Mouse (Mus musculus) forebrain, embryonic 15.5 days (tissue): Measurements from ENCODE around the gene Olfr1106. TPM values are rescaled to one million over a fixed set of nuclear protein-coding genes. Genes with fewer than 3 reads are reported as not detected.

ENCODE experiments used
- ATAC-seq: fragments of 200-750 bp; cut with Nextera tagmentation; replicated peaks from 2 replicates; pipeline ENCODE4 v1.8.0; 2017; ENCODE audit warnings: mild to moderate bottlenecking, moderate TSS enrichment, moderate library complexity
- H3K27ac ChIP-seq: fragments of 300-500 bp; sonication (generic); replicated peaks from 2 replicates; pipeline ENCODE4 v1.5.1; 2015; ENCODE audit warnings: mild to moderate bottlenecking, inconsistent platforms
- H3K27me3 ChIP-seq: fragments of 300-500 bp; sonication (generic); 2 replicates; pipeline ENCODE4 v1.6.1; 2015; ENCODE audit warnings: inconsistent platforms
- H3K36me3 ChIP-seq: fragments of 300-500 bp; sonication (generic); 2 replicates; pipeline ENCODE4 v1.6.1; 2015; ENCODE audit warnings: mild to moderate bottlenecking, inconsistent platforms
- H3K4me1 ChIP-seq: fragments of 300-500 bp; sonication (generic); 2 replicates; pipeline ENCODE4 v1.6.1; 2015; ENCODE audit warnings: inconsistent platforms
- H3K4me2 ChIP-seq: fragments of 300-500 bp; sonication (generic); replicated peaks from 2 replicates; pipeline ENCODE4 v1.6.1; 2015; ENCODE audit warnings: mild to moderate bottlenecking, inconsistent platforms
- H3K4me3 ChIP-seq: fragments of 300-500 bp; sonication (generic); 2 replicates; pipeline ENCODE4 v1.5.1; 2015; ENCODE audit warnings: mild to moderate bottlenecking, inconsistent platforms
- H3K9ac ChIP-seq: fragments of 300-500 bp; sonication (generic); replicated peaks from 2 replicates; pipeline ENCODE4 v1.6.1; 2015; ENCODE audit warnings: mild to moderate bottlenecking, inconsistent platforms
- H3K9me3 ChIP-seq: fragments of 300-500 bp; sonication (generic); 2 replicates; pipeline ENCODE4 v1.6.1; 2016; ENCODE audit warnings: inconsistent platforms
- WGBS: fragments of 180-500 bp; shearing (Covaris S2); methylation state at CpG from one replicate; pipeline ENCODE4 v1.1.7; 2015; ENCODE audit warnings: mixed read lengths; 5-methylcytosine and 5-hydroxymethylcytosine counted together
- polyA plus RNA-seq: library from polyadenylated mRNA; unstranded; fragments of >200 nt; fragmentation: Nextera tagmentation; extraction: Ambion mirVana; gene quantifications from 2 replicates; pipeline ENCODE4 v1.2.1, GENCODE M21; 2015

The Olfr1106 gene
- not detected in 2 replicates for polyA plus RNA-seq

DNA sequence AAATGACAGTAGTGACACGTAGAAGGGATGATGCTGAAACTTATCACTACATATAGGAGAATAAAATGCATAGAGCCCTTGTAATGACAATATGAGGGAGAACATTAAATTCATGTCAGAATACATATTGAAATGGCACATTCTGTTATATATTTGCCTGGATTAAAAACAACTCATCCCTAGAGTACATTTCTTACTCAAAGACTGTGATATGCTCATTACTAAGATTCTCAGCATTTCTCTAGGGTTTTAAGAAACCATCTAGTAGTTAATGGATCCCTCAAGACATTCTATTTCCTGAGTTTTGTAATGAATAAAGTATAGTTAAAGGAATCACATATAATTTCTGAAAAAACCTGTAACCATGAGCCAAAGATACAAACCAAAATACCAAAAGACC is at the start of gene Olfr1106:
Gene Olfr1106, minus strand, starts transcription at position 101 of the 400 bp plus-strand sequence.
- no peak within 1 kb of the TSS for H3K27ac ChIP-seq
- H3K36me3 ChIP-seq = no peaks in the 10 kb centered on the region
- no peaks in the 10 kb centered on the region for H3K27me3 ChIP-seq
- WGBS = 66% methylated on average over 1 of the region's 1 CpGs
- no peak within 1 kb of the TSS for H3K4me2 ChIP-seq
- ATAC-seq = no peak
- H3K9ac ChIP-seq = no peak within 1 kb of the TSS
- no peaks in the 10 kb centered on the region for H3K4me1 ChIP-seq
- no peaks in the 10 kb centered on the region for H3K9me3 ChIP-seq
- H3K4me3 ChIP-seq = no peak within 1 kb of the TSS

DNA sequence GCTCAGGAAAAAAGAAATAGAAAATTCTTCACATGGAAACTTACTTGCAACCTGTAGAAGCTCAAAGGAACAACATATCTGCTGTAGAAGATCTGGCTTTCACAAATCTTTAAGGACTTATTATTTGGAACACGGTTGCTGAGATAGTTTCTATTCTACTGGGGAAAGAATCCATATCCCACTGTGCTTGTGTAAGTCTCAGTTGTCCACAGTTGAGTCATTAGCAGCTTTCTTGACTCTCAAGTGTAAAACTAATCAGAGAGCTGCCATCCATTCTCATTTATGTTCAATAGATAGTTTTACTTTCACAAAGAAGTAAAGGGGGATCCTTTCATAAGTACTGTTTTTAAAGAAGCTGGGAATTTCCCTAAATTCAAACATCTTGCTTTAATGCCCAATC is 43.8 kb upstream of the Olfr1106 start, which contains the start of gene Olfr1109:
Gene Olfr1109, minus strand, starts transcription at position 101 of the 400 bp plus-strand sequence.
- Histone ChIP-seq H3K4me2 (no peak within 1 kb of the TSS), H3K27ac (no peak within 1 kb of the TSS), H3K27me3 (no peaks in the 10 kb centered on the region), H3K9ac (no peak within 1 kb of the TSS), H3K4me1 (no peaks in the 10 kb centered on the region), H3K36me3 (no peaks in the 10 kb centered on the region), H3K4me3 (no peak within 1 kb of the TSS), H3K9me3 (no peaks in the 10 kb centered on the region)
- no peak for ATAC-seq
- WGBS = 33% methylated on average over 1 of the region's 1 CpGs

DNA sequence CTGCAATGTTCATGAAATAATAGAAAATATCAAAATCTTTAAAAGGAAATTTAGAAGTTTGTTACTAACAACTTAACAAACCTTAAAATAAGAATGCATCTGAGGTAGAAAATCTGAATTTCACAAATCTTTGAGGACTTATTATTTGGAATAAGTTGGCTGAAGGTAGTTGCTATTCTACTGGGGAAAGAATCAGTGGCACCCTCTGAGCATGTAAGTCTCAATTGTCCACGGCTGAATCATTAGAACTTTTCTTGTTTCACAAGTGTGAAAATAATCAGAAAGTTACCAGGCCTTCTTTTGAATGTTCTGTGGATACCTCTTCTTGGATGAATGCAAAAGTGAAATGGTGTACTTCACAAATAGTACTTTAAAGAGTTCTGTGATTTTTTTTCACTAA is 23.6 kb upstream of the Olfr1106 start, which contains the start of gene Olfr1107:
Gene Olfr1107, minus strand, starts transcription at position 101 of the 400 bp plus-strand sequence.
- Histone ChIP-seq H3K4me1 (no peaks in the 10 kb centered on the region), H3K4me2 (no peak within 1 kb of the TSS), H3K27me3 (no peaks in the 10 kb centered on the region), H3K27ac (no peak within 1 kb of the TSS), H3K4me3 (no peak within 1 kb of the TSS), H3K36me3 (no peaks in the 10 kb centered on the region), H3K9ac (no peak within 1 kb of the TSS), H3K9me3 (no peaks in the 10 kb centered on the region)
- no peak for ATAC-seq
- WGBS = 86% methylated on average over 1 of the region's 1 CpGs

DNA sequence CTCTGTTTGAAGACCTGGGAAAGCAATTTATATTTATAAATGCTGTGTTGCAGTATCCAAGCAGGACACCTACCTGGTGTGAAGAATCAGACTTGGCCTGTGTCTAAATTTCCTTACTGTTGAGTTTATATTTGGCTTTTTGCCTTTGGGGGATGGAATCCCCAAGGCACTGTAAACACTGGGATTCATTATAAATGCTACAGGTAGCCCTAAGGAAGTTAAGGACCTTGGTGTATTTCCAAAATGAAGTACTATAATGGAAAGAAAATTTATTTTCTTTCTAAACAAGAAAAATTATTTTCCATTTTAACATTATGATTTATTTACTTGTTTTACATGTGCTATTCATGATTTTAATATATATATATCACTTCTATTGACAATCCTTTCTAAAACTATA is 15.6 kb downstream of the Olfr1106 start, which contains the start of gene Olfr1105:
Gene Olfr1105, minus strand, starts transcription at position 101 of the 400 bp plus-strand sequence.
- no peaks in the 10 kb centered on the region for H3K9me3 ChIP-seq
- no peak within 1 kb of the TSS for H3K9ac ChIP-seq
- no peak within 1 kb of the TSS for H3K4me2 ChIP-seq
- no peaks in the 10 kb centered on the region for H3K36me3 ChIP-seq
- H3K27me3 ChIP-seq = no peaks in the 10 kb centered on the region
- no peak for ATAC-seq
- no peak within 1 kb of the TSS for H3K27ac ChIP-seq
- no peak within 1 kb of the TSS for H3K4me3 ChIP-seq
- H3K4me1 ChIP-seq = no peaks in the 10 kb centered on the region

DNA sequence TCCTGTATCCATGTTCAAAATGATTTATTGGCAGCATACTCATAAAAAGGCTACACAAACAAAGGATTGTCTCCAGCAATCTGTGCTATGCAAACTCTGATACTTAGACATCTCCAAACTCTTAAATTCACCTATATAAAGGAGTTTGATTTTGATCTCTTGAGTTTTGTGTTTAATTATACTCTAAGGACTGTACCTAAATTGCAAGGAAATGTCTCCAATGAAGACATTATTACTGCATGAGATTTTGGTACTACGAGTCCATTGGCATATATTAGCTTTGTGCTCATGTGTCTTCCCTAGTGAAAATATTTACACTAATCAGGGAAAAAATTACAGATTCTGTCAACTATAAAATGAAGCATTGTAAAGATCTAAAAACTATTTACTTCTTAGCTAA is 25.1 kb downstream of the Olfr1106 start, which contains the start of gene Olfr1104:
Gene Olfr1104, minus strand, starts transcription at position 101 of the 400 bp plus-strand sequence.
- WGBS = 91% methylated on average over 1 of the region's 1 CpGs
- no peak within 1 kb of the TSS for H3K27ac ChIP-seq
- no peaks in the 10 kb centered on the region for H3K36me3 ChIP-seq
- no peaks in the 10 kb centered on the region for H3K4me1 ChIP-seq
- no peak for ATAC-seq
- no peaks in the 10 kb centered on the region for H3K9me3 ChIP-seq
- no peaks in the 10 kb centered on the region for H3K27me3 ChIP-seq
- H3K9ac ChIP-seq = no peak within 1 kb of the TSS
- H3K4me2 ChIP-seq = no peak within 1 kb of the TSS
- H3K4me3 ChIP-seq = no peak within 1 kb of the TSS

DNA sequence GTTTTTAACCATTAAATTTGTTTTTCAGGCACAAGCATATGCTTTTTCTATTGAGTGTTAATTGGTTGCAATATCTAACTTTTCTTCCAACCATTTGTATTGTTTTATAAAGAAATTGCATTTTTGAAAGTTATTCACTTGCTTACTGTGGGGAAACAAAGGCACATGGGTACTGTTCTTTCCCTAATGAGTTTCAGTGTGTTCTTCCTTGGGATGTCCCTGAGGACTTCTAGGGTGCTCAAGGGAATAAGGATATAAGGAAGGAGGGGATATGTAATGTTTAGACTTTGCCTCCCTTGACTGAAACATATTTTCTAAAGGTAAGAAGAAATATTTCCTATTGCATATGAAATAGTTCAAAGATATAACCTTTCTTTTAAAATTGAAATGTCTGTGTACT is 54.0 kb downstream of the Olfr1106 start, which contains the start of gene Olfr1102:
Gene Olfr1102, plus strand, starts transcription at position 301 of the 400 bp plus-strand sequence.
- Histone ChIP-seq H3K9ac (no peak within 1 kb of the TSS), H3K27ac (no peak within 1 kb of the TSS), H3K36me3 (no peaks in the 10 kb centered on the region), H3K4me2 (no peak within 1 kb of the TSS), H3K4me3 (no peak within 1 kb of the TSS), H3K9me3 (no peaks in the 10 kb centered on the region), H3K4me1 (no peaks in the 10 kb centered on the region), H3K27me3 (no peaks in the 10 kb centered on the region)
- no peak for ATAC-seq

Other genes starting within 250 kb of the Olfr1106 start
- not detected in 2 replicates for gene Olfr141, start 242.3 kb downstream of the Olfr1106 start, polyA plus RNA-seq
- gene Olfr1094, start 227.6 kb downstream of the Olfr1106 start, polyA plus RNA-seq = not detected in 2 replicates
- gene Olfr1095, start 200.6 kb downstream of the Olfr1106 start, polyA plus RNA-seq = not detected in 2 replicates
- not detected in 2 replicates for gene Gm13723, start 177.5 kb downstream of the Olfr1106 start, polyA plus RNA-seq
- gene Olfr1097, start 160.1 kb downstream of the Olfr1106 start, polyA plus RNA-seq = not detected in 2 replicates
- not detected in 2 replicates for gene Olfr1098, start 127.7 kb downstream of the Olfr1106 start, polyA plus RNA-seq
- gene Olfr1099, start 91.6 kb downstream of the Olfr1106 start, polyA plus RNA-seq = not detected in 2 replicates
- not detected in 2 replicates for gene Olfr1100, start 72.3 kb downstream of the Olfr1106 start, polyA plus RNA-seq
- not detected in 2 replicates for gene Olfr1101, start 61.1 kb downstream of the Olfr1106 start, polyA plus RNA-seq
- gene Olfr1102, start 53.9 kb downstream of the Olfr1106 start, polyA plus RNA-seq = not detected in 2 replicates
- gene Olfr1104, start 25.2 kb downstream of the Olfr1106 start, polyA plus RNA-seq = not detected in 2 replicates
- gene Olfr1105, start 15.7 kb downstream of the Olfr1106 start, polyA plus RNA-seq = not detected in 2 replicates
- gene Olfr1107, start 23.5 kb upstream of the Olfr1106 start, polyA plus RNA-seq = not detected in 2 replicates
- not detected in 2 replicates for gene Olfr1109, start 43.7 kb upstream of the Olfr1106 start, polyA plus RNA-seq
- gene Olfr259, start 62.3 kb upstream of the Olfr1106 start, polyA plus RNA-seq = not detected in 2 replicates
- not detected in 2 replicates for gene Olfr1110, start 88.0 kb upstream of the Olfr1106 start, polyA plus RNA-seq
- not detected in 2 replicates for gene Olfr1111, start 100.4 kb upstream of the Olfr1106 start, polyA plus RNA-seq
- gene Olfr1112, start 135.5 kb upstream of the Olfr1106 start, polyA plus RNA-seq = not detected in 2 replicates
- not detected in 2 replicates for gene Olfr1113, start 156.7 kb upstream of the Olfr1106 start, polyA plus RNA-seq
- not detected in 2 replicates for gene Olfr1115, start 195.7 kb upstream of the Olfr1106 start, polyA plus RNA-seq
- gene Olfr1116, start 215.3 kb upstream of the Olfr1106 start, polyA plus RNA-seq = not detected in 2 replicates